Mouse (Mus musculus): Measurements from ENCODE around the gene Kcnh1. TPM values are rescaled to one million over a fixed set of nuclear protein-coding genes. Genes with fewer than 3 reads are reported as not detected.

The Kcnh1 gene
- polyA plus RNA-seq, 1 experiment: 0.85 TPM

GRCm38 (mm10) chr1:192522376-192523178, 332.0 kb downstream of the Kcnh1 start:
- WGBS: 87% methylated on average over 12 of the region's 12 CpGs
- DNase-seq (ENCODE audit: low read depth in 1 of 2, low spot score in 2 of 2): no peak
- TF ChIP-seq POLR2A (IDR thresholded peaks at IDR 0.05; ENCODE audit: low read depth, low read length) (no peak), CTCF (IDR thresholded peaks at IDR 0.05; ENCODE audit: extremely low read depth, insufficient read depth, insufficient read length, insufficient replicate concordance) (no peak)
- Histone ChIP-seq H3K27ac (ENCODE audit: insufficient read depth, low read length) (no peak overlapping the region), H3K4me1 (ENCODE audit: control insufficient read depth, insufficient read depth, insufficient read length) (no peaks in the 10 kb centered on the region), H3K36me3 (ENCODE audit: control insufficient read depth, insufficient read depth, low read length) (no peaks in the 10 kb centered on the region), H3K27me3 (ENCODE audit: control insufficient read depth, insufficient read depth, low read length) (no peaks in the 10 kb centered on the region), H3K4me3 (ENCODE audit: extremely low read depth, insufficient read depth, insufficient read length) (no peak overlapping the region)

- DNase-seq (ENCODE audit: low read depth in 1 of 2, low spot score in 2 of 2): no peak
- H3K27me3 ChIP-seq (ENCODE audit: control insufficient read depth, insufficient read depth, low read length): no peaks in the 10 kb centered on the region
- H3K4me1 ChIP-seq (ENCODE audit: control insufficient read depth, insufficient read depth, insufficient read length): no peaks in the 10 kb centered on the region
- no peak overlapping the region for H3K27ac ChIP-seq (ENCODE audit: insufficient read depth, low read length)
- 87% methylated on average over 14 of the region's 14 CpGs for WGBS
- H3K4me3 ChIP-seq (ENCODE audit: extremely low read depth, insufficient read depth, insufficient read length): no peak overlapping the region
- H3K36me3 ChIP-seq (ENCODE audit: control insufficient read depth, insufficient read depth, low read length): no peaks in the 10 kb centered on the region
- TF ChIP-seq POLR2A (IDR thresholded peaks at IDR 0.05; ENCODE audit: low read depth, low read length): no peak
These were observed 335.3 kb downstream of the Kcnh1 start for GRCm38 (mm10) chr1:192525711-192526350.

DNA sequence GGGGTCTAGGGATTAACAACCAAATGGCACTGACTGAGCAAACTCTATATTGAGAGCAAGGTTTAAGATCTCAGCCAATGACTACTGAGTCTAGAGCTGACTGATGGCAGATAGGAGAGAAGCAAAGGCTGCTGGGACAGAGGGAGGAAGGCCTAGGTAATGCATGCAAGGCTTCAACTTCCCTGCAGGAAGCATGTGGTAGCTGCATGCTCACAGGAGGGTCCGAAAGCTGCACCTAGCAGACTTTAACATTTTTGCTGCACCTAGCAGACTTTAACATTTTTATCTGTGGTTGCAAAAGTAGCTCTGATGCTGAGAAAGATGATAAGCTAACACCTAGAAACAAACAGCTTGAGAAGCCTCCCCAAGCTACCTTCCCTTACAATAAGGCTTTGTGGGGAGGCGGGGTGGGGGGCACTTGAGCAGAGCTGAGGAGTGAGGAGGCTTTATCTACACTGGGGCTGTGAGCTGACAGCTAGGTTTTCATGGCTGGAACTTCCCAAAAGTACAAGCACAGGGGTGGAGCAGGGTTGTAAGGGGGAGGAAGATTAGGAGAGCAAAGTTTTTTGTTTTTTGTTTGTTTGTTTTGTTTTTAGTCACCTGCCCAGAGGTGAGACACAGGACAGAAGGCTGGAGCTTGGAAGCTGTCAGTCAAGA, 341.0 kb downstream of the Kcnh1 start:
- Histone ChIP-seq H3K36me3 (ENCODE audit: control insufficient read depth, insufficient read depth, low read length) (no peaks in the 10 kb centered on the region), H3K27ac (ENCODE audit: insufficient read depth, low read length) (no peak overlapping the region), H3K4me3 (ENCODE audit: extremely low read depth, insufficient read depth, insufficient read length) (no peak overlapping the region), H3K27me3 (ENCODE audit: control insufficient read depth, insufficient read depth, low read length) (no peaks in the 10 kb centered on the region), H3K4me1 (ENCODE audit: control insufficient read depth, insufficient read depth, insufficient read length) (peaks cover 3% of the 10 kb centered on the region; the same call in 1 of the 2 replicates)
- no peak for DNase-seq (ENCODE audit: low read depth in 1 of 2, low spot score in 2 of 2)
- WGBS: 71% methylated on average over 2 of the region's 2 CpGs
- no peak for TF ChIP-seq CTCF (IDR thresholded peaks at IDR 0.05; ENCODE audit: extremely low read depth, insufficient read depth, insufficient read length, insufficient replicate concordance)
- TF ChIP-seq POLR2A (IDR thresholded peaks at IDR 0.05; ENCODE audit: low read depth, low read length): no peak

- no peak for DNase-seq (ENCODE audit: low read depth in 1 of 2, low spot score in 2 of 2)
- no peak overlapping the region for H3K27ac ChIP-seq (ENCODE audit: insufficient read depth, low read length)
- no peaks in the 10 kb centered on the region for H3K36me3 ChIP-seq (ENCODE audit: control insufficient read depth, insufficient read depth, low read length)
- H3K27me3 ChIP-seq (ENCODE audit: control insufficient read depth, insufficient read depth, low read length): no peaks in the 10 kb centered on the region
- no peak overlapping the region for H3K4me3 ChIP-seq (ENCODE audit: extremely low read depth, insufficient read depth, insufficient read length)
- TF ChIP-seq CTCF (IDR thresholded peaks at IDR 0.05; ENCODE audit: extremely low read depth, insufficient read depth, insufficient read length, insufficient replicate concordance) (no peak), POLR2A (IDR thresholded peaks at IDR 0.05; ENCODE audit: low read depth, low read length) (no peak)
- H3K4me1 ChIP-seq (ENCODE audit: control insufficient read depth, insufficient read depth, insufficient read length): peaks cover 3% of the 10 kb centered on the region; the same call in 1 of the 2 replicates
- whole genome bisulfite sequencing: 27% methylated on average over 2 of the region's 2 CpGs
These were observed 341.6 kb downstream of the Kcnh1 start for GRCm38 (mm10) chr1:192532212-192532611.

- Histone ChIP-seq H3K27ac (ENCODE audit: insufficient read depth, low read length) (no peak overlapping the region), H3K4me1 (ENCODE audit: control insufficient read depth, insufficient read depth, insufficient read length) (peaks cover 3% of the 10 kb centered on the region; the same call in 1 of the 2 replicates), H3K36me3 (ENCODE audit: control insufficient read depth, insufficient read depth, low read length) (no peaks in the 10 kb centered on the region), H3K27me3 (ENCODE audit: control insufficient read depth, insufficient read depth, low read length) (no peaks in the 10 kb centered on the region), H3K4me3 (ENCODE audit: extremely low read depth, insufficient read depth, insufficient read length) (no peak overlapping the region)
- TF ChIP-seq CTCF (IDR thresholded peaks at IDR 0.05; ENCODE audit: extremely low read depth, insufficient read depth, insufficient read length, insufficient replicate concordance) (no peak), POLR2A (IDR thresholded peaks at IDR 0.05; ENCODE audit: low read depth, low read length) (no peak)
- no peak for DNase-seq (ENCODE audit: low read depth in 1 of 2, low spot score in 2 of 2)
These were observed 342.4 kb downstream of the Kcnh1 start for GRCm38 (mm10) chr1:192533016-192533415.

DNA sequence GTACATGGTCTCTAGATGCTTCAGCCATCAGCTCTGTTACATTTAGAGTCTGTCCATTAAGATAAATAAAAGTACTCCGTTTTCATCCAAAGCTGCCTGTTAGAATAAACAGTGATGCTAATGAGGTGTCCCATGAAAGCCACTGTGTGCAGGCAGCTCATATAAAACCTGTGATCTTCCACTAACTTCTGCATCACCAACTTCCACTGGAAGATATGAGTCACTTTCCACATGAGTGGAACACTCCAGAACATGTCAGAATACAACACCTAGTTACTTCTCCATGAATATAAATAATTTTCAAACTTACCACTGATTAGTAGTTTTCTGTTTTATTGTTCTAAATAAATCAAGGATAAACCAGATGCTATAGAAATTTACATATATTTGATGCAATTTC, 345.9 kb downstream of the Kcnh1 start:
- DNase-seq (ENCODE audit: low read depth in 1 of 2, low spot score in 2 of 2): no peak
- H3K27ac ChIP-seq (ENCODE audit: insufficient read depth, low read length): no peak overlapping the region
- 81% methylated on average over 1 of the region's 1 CpGs for WGBS
- no peaks in the 10 kb centered on the region for H3K27me3 ChIP-seq (ENCODE audit: control insufficient read depth, insufficient read depth, low read length)
- H3K4me1 ChIP-seq (ENCODE audit: control insufficient read depth, insufficient read depth, insufficient read length): peaks cover 3% of the 10 kb centered on the region; the same call in 1 of the 2 replicates
- no peak overlapping the region for H3K4me3 ChIP-seq (ENCODE audit: extremely low read depth, insufficient read depth, insufficient read length)
- no peaks in the 10 kb centered on the region for H3K36me3 ChIP-seq (ENCODE audit: control insufficient read depth, insufficient read depth, low read length)
- TF ChIP-seq POLR2A (IDR thresholded peaks at IDR 0.05; ENCODE audit: low read depth, low read length): no peak
- no peak for TF ChIP-seq CTCF (IDR thresholded peaks at IDR 0.05; ENCODE audit: extremely low read depth, insufficient read depth, insufficient read length, insufficient replicate concordance)
